Mouse (Mus musculus): ENCODE data around the gene Rrp12. TPM values are rescaled to one million over a fixed set of nuclear protein-coding genes. Genes with fewer than 3 reads are reported as not detected.
"Not testable (repeated sequence)": the region's sequence is repeated elsewhere in the genome, so short reads cannot be mapped to it uniquely, and the experiment has no call there.

The Rrp12 gene
- total RNA-seq (2021): 16.2 and 19.5 TPM in 2 replicates
- long read RNA-seq, experiment 1, full-length matches to known transcripts: 7 of 12 reads
- long read RNA-seq, experiment 1, partial matches to known transcripts: 4 of 12 reads
- long read RNA-seq, experiment 1, other reads (novel, unspliced or antisense): 1 of 12 reads
- long read RNA-seq, experiment 2, full-length matches to known transcripts: 16 of 21 reads
- long read RNA-seq, experiment 2, partial matches to known transcripts: 3 of 21 reads
- long read RNA-seq, experiment 2, other reads (novel, unspliced or antisense): 2 of 21 reads

DNA sequence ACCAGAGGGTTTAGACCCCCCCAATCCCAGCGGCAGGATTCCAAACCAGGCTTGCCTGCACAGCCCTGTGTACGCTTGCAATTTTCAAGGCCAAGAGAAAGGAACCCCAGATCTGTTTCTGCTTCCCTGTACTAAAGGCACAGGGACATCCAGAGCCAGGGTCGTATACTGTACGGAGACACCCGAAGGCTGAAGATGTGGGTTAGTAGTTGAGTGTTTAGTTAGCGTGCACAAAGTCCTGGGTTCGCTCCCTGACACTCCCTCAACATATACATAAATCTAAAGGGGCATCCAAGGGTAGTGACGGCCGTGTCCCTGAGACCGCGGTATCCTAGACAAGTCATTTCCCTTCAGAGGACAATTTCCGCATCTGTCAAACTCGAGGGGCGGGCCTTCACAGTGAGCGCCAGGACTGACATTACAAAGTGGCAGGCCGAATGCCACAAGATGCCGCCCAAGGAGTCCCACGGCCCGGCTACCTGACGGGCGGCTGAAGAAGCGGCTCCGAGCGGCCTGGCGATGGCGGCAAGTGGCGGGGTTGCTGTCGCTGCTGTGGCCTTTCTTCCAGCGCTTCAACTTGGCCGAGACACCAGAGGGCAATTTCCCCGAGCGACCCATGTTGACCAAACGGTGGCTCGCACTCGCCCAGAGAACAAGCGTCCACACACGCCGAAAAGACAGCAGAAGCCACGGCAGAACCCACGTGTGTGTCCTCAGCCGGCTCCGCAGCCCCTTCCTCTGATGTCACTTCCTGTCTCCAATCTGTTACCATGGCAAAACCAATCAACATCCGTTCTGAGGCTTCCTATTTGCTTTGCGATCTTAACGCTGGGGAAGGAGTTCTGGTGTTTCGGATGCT, at the start of gene Rrp12:
Gene Rrp12, minus strand, starts transcription at position 714 of the 859 bp plus-strand sequence.
- peak; percentile 90 for DNase-seq

DNA sequence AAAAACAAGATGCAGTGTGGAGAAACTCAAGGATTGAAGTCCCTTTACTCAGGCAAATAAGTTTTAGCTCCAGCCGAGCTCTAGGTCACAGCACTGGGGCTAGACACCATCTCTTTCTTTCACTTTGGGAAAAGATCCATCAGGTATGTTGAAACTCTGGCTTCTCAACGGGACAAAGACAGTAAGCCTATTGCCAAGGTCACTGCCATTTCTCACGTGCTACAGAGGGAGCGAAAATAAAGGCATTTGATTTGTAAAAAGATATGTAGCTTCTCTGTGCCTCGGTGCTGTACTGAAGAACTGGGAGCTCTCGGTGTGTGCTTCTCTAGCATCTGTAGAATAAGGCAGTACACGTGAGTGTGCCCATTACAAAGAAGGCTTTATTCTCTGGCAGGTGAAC, 47.9 kb upstream of the Rrp12 start:
- no peak for DNase-seq

DNA sequence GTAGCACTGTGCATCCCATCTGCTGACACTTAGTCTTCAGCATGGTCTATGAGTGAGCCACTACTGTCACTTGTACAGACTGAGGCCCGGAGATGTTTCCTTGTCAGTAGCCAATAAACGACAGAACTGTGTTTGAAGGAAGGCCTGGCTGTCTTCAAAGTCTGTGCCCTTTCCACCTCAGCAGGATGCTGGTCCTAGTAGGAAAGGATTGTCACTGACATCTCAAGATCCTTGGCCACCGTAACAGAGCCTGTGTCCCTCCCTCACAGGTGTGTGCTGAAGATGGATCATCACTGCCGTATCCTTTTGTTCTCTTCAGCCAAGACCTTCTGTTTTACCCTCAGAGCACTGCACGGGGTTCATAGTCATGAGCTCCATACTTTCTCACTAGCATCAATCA, 42.6 kb upstream of the Rrp12 start:
- DNase-seq: no peak

DNA sequence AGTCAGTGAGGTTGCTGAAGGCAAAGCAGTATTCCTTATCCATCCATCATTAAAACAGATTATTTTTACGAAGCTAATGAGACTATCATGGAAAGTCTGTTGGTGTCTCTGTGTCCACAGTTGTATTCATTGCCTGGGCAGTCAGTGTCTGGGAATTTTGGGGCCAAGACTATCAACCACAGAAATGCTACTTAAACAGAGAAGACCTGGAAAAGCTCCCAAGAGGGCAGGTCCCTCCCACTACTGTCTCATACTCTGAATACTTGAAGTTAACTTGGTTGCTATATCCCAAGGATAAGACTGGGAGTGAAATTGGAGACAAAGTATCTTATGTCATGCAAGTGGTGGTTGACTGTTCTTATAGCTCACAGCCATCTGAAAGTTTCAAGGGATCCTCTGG, 39.9 kb upstream of the Rrp12 start:
- no peak for DNase-seq

DNA sequence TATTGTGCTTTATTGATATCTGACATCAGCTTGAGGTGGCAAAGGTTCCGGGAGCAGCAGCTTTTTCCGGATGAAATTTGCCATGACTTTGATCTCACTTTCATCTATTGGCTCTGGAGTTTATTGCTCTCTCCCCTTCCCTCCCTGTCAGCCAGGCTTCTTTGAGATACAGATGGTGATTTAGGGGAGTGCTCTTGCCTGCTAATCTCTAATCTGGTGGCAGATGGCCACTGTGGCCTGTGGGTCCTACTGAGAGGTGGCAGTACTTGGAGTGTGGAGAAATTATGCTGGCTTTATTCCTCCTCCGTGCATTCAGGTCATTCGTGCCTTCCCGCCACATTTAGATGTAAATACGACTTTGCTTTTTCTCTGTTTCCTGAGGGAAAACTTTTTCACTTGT, 38.2 kb upstream of the Rrp12 start:
- no peak for DNase-seq

DNA sequence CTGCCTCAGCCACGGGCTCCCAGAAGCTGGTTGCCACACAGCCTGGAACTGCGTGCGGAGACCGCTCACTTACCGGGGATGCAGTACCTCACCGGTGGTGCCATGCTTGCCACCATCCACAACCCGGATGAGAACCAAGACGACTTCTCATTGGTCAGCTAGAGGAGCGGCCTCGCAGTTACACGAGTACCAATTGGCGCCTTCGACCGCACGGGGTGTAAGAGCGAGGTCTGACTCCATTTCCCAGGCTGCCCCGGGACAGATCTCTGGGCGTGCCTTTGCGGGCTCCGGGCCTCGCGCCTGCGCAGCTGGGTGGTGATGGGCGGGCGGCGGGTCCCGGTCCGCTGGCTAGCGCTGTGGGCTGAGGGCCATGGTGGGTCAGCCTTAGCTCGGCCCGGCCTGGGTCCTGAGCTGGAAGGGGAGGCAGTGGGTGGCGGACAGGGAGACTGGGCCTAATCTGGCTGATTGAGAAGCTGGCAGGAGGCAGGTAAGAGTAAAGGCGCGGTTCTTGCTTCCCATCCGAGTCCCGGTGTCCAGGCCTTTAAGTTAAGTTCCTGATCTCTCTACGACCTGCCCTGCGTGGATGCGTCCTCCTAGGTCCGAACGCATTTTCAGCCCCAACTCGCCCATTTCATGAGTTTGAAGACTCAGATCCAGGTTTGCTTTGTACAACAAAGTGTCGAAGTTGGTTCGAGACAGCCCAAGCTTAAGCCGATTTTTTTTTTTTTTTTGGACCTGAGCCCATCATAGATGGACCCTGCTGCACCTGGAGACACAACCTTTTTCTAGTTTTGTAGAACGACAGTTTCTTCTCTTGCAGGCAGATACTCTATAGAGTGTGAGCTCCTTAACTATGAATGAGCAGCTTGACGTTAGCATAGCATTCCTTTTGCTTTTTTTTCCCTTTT, 37.5 kb upstream of the Rrp12 start, which contains the start of the genes Exosc1 and Zdhhc16:
Gene Exosc1, minus strand, starts transcription at position 245 of the 908 bp plus-strand sequence.
Gene Zdhhc16, plus strand, starts transcription at position 302 of the 908 bp plus-strand sequence.
- DNase-seq: peak; percentile 99

DNA sequence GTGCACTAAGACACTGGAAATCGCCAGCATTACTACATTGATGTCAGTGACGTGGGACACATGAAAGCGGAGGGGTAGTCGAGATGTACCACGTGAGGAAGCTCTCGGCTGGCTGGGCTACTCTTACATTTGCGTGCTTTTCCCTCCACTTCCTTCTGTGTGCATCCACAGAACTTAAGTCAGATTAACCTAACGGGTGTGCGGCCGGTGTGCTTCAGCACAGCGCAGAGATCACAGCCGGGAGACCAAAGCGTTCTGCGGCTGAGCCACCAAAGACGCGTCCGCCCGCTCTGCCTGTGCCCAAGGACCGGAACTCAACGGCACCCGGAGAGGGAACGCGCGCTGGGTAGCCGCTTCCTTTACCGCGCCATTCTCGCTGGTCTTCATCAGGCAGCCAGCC, 36.7 kb upstream of the Rrp12 start:
- DNase-seq: no peak

DNA sequence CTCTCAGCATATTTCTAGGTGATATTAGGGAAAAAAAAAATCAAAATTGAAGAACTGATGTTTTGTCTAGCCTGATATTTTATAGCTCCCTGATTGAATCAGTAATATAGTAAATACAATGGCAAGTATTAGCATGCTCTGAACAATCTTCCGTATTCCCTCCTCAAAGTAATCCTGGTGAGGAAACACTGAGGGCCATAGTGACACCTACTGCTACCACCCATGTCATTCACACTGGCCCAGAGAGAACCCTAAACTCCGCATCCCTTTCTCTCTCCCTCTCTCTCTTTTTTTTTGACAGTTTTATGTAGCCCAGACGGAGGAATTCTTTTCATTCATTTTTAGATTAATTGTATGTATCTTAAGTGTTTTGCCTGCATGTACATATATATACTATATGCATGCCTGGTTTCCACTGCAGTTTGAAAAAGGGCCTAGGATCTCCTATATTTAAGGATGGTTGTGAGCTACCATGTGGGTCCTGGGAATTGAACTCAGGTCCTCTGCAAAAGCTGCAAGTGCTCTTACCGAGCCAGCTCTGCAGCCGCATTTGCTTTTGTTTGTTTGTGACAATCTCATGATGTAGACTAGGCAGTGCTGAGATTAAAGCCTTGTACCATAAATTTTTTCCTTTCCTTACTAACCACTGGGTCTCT, 24.6 kb upstream of the Rrp12 start:
- no peak for DNase-seq

DNA sequence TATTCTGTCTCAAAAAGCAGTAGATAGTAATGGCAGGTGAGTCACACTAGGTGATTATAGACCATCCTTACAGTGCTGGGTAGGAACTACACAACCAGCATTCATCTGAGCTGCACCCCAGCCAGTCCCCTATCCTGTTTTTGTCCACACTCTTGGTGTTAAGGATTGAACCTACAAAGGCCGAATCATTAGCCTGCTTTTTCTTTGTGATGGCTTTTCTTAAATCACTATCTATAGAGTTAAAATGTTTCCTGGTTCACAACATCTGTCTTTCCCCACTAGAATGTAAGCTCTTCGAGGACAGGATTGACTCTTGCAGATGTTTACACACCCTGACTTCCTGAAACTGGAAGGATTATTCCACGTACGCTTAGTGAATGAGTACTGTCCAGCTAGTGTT, 23.5 kb upstream of the Rrp12 start:
- no peak for DNase-seq

DNA sequence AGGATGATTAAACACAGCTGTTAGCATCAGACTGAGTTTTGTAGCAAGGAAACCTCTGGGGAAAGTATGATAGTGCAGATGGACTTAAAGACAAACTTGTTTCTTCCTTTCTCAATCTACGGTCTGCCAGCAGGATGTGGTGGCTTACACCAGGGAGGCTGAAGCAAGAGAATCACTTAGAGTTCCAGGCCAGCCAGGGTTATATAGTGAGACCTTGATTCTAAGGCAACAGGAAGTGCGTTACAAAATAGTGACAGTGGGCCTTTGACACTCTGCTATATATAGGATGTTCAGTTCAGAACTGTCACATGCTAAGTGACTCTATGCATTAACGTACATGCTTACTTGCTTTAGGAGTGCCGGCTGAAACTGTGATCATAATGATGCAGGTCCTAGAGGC, 20.9 kb upstream of the Rrp12 start:
- no peak for DNase-seq

DNA sequence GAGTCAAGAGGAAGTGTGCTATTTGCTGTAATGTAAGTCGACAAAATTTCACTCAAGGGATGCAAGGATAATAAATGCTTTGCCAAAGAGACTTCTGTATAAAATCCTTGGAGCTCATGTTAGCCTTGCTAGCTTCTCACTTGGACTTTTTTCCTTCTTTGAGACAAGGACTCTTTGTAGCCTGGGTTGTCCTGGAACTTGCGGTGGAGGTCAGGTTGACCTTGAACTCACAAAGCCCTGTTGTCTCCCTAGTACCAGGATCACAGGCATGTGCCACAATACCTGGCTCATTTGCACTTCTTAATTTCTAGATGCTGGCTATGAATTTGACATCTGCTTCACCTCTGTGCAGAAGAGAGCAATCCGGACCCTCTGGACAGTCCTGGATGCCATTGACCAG, 19.3 kb upstream of the Rrp12 start:
- DNase-seq: no peak

DNA sequence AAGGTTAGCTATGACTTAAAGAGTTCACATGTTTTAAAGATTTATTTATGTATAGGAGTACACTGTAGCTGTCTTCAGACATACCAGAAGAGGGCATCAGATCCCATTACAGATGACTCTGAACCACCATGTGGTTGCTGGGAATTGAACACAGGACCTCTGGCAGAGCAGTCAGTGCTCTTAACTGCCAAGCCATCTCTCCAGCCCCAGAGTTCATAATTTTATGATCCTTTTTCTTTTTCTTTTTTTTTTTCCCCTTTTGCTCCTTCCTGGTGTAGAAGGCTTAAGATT, 18.6 kb upstream of the Rrp12 start:
- DNase-seq: not testable (repeated sequence)

DNA sequence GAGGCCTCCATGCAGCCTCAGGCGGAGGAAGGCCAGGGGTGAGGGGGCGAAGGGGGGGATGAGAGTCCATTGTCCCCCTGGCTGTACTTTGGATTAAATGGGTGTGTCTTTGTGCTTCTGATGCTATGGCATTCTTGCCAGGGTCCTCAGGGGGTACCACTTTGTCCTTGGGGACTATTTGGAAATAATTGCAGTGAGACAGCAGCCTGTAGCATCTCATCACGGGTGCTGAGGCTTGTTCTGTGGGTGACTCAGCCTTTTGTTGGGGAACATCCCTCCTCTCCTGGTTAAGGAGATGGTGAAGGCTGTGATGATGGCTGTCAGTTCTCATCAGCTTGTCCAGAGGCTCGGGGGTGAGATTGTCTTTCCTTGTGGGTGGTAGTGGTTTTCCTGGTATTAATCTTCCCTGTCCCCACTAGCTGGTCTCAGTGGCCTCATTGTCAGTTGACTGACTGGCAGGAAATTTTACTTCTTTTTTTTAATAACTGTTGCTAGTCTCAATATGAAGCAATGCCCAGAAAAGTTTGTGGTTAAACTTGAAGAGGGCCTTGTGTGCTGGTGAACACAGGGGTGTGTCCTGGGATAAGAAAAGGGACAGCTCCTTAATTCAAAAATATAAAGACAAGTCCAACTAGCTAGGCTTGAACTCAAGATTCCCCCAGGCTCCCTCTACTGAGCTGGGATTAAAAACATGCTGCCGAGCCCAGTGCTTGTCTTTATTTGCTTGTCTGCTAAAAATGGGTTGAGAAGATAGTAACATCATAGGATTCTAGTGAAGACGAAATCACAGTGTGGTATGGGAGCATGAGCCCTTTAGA, 18.0 kb upstream of the Rrp12 start:
- DNase-seq: no peak

DNA sequence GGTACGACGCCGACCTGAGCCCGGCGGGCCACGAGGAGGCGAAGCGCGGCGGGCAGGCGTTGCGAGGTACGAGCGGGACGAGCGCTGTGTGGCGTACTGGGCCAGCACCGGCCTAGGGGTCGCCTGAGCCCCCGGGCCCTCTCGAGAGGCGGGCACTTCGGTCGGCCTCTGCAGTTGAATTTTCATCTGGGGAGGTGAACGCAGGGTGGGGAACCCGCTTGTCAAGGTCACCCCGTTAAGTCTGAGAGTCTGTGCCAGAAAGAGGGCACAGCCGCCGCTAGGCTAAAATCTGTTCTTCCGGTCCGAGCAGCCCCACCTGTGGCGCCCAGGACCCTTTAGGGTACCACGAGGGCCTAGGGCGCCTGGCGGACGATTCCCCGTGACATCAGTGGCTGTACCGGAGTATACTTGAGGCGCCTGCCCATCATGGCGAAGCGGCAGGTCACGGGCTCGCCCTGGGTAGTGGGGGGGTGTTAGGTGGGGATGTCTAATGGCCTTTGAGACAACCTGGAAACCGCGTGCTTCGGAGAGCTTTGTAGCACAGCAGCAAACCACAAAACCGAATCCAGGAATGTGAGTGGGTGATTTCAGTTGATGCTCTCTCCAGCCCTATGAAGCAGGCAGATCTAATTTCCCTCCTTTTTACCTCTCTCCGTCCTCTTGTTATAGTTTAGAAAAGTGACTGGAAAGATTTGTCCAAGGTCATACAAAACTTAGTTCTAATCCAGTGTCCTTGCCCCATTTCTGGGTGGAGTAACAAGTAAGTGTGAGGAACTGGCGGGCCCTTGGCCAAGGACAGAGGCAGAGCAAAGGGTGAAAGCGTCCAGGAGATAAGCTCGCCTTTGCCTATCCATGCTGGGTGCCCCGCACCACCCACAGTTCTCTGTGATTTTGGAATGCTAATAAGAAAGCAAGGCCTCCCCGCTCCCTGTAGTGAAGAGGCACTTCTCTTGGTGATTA, 16.4 kb upstream of the Rrp12 start:
- peak; percentile 79 for DNase-seq

DNA sequence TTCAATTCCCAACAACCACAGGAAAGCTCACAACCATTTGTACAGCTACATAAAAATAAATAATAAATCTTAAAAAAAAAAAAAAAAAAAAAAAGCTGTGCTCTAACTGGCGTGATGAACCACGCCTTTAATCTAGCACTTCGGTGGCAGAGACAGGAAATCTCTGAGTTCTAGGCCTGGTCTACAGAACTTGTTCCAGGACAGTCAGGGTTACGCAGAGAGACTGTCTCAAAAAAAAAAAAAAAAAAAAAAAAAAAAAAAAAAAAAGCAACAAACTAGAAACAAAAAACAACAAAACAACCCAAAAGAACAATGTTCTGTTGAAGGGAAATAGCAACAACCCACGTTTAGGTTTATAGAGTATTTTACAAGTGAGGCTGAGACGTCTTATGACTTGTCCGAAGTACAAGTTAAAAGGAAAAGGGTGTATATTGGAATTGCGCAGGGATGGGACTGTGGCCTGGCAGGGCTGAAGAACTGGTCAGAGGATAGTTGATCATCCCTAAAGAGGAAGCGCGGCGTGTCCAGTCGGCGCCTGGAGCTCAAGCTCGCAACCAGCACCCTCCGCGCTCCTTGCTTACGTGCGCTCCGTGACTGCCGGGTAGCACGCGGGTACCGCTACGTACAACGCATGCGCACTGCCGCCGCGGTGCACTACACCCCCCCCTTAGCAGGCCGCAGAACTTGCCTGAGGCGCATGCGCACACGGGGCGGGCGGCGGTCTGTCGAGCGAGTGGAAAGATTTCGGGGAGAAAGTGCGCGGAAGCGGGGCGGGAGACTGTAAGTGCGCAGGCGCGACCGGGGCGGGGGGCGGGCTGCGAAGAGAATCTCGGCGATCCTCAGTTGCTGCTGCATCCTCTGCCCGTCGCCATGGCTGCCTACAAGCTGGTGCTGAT, 15.5 kb upstream of the Rrp12 start, which contains the start of gene Pgam1:
Gene Pgam1, plus strand, starts transcription at position 746 of the 896 bp plus-strand sequence.
- DNase-seq: peak; percentile 99

DNA sequence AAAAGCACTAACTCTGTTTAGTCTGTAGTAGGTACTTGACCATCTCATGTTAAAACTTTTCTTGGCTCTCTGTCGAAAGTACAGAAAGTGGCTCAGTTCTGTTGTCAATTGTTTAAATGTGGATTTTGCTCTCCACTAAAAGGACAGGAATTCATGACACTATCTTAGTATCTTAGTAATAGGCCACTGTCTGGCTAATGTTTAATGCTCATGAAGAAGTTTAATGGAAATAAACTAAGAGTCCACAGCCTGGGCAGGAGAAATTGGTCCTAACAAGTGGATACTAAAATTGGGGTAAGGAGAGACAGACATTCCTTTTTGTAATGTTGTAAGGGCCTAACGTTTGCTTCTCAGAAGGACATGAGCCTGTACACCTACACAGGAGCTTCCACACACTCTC, 14.4 kb upstream of the Rrp12 start:
- no peak for DNase-seq

DNA sequence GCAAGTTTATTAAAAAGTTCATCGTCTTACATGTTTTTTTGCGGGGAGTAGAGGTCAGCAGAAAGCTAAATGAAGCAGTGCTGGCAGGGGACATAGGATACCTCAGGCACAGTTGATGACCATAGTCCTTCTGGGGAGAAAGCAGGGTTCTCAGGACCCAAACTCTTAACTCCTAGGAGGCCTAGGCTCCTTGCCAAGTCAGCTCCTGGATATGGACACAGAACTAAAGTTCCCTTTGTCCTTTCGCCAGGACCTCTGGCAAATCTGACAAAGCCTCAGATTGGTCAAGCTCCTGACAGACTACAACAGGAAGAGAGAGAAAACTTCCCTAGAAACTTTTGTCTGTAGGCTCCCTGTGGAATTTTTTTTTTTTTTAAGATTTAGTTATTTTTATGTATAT, 12.8 kb upstream of the Rrp12 start:
- DNase-seq: no peak

DNA sequence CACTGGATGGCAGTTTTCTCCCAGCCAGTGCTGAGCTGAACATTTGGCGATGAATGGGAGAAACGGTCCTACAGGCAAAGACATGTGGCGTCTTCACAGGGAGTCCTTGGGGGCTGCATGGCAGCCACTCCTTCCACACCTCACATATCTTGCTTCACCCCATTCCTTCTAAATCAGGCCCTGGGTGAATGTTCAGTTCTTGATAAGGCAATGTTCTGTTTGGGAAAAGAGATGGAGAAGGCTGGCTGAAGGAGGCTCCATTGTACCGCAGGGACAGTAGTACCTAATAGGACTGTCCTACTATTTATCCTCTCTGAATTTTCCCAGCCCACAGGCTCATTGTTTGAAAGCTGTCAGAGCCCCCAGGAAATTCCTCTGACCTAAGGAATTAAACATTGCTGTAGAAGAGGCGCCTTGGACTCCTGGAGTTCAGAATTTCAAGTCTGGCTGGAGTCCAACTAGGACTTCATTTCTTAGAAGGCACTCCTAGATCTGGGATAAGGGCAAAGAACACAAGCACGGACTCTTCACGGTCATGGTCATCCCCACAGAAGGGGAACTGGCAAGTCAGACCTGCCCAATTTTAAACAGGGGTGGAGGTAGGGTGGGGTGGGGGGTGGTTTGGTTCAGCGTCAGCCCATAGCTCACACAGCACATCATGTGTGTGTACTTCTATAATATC, 11.2 kb upstream of the Rrp12 start:
- no peak for DNase-seq
